Mouse (Mus musculus) gastrocnemius, adult 2 months (tissue): ENCODE measurements around the gene Tbc1d25. TPM values are rescaled to one million over a fixed set of nuclear protein-coding genes. Genes with fewer than 3 reads are reported as not detected.
A peak's percentile ranks its signal among the peaks of the same experiment; 100 is the strongest.

Experiments
- DNase-seq: peaks from one replicate; pipeline ENCODE4 v3.0.0; 2022
- H3K27ac ChIP-seq: fragments of 200-600 bp; 2 replicates; pipeline ENCODE4 v1.8.1; 2022; ENCODE audit warnings: mild to moderate bottlenecking
- H3K4me3 ChIP-seq: fragments of 200-600 bp; 2 replicates; pipeline ENCODE4 v1.8.1; 2022; ENCODE audit warnings: mild to moderate bottlenecking, moderate library complexity
- CTCF ChIP-seq: fragments of 200-600 bp; IDR thresholded peaks from 2 replicates; pipeline ENCODE4 v1.8.1; 2022; ENCODE audit warnings: antibody characterized with exemption, mild to moderate bottlenecking, moderate library complexity
- intact Hi-C: fragments of 180-260 bp; cut with DNase I; formaldehyde crosslinking; loops from one replicate; pipeline ENCODE4 v1.15.1; 2025
- long read RNA-seq, 2 experiments: library from polyadenylated mRNA; stranded (forward); transcript quantifications; one replicate each; pipeline ENCODE4 v2.0.0; 2021
- total RNA-seq, 2 experiments: library from RNA; stranded (reverse); gene quantifications; 2 replicates each; pipeline ENCODE4 v1.2.3; 2021

Gene Tbc1d25
- total RNA-seq = 1 to 10 TPM; 3.1 to 3.2 TPM
- long read RNA-seq, experiment 1, partial matches to known transcripts = 0 of 4 reads
- long read RNA-seq, experiment 1, other reads (novel, unspliced or antisense) = 0 of 4 reads
- long read RNA-seq, experiment 2, partial matches to known transcripts = 1 of 6 reads
- long read RNA-seq, experiment 2, other reads (novel, unspliced or antisense) = 2 of 6 reads

GRCm38 (mm10) chrX:8175504-8176385, at the start of gene Tbc1d25:
Gene Tbc1d25, minus strand, starts transcription at chrX:8176181.
- peak within 1 kb of the TSS; percentile 89 for H3K27ac ChIP-seq
- intact Hi-C loops = no loop called here
- peak within 1 kb of the TSS; percentile 78 for H3K4me3 ChIP-seq
- TF ChIP-seq CTCF = peak; percentile 49
- DNase-seq = peak; percentile 92

GRCm38 (mm10) chrX:8223473-8223872, 47.5 kb upstream of the Tbc1d25 start:
- no peak overlapping the region for H3K4me3 ChIP-seq
- intact Hi-C loops = no loop called here
- no peak for TF ChIP-seq CTCF
- no peak overlapping the region for H3K27ac ChIP-seq
- DNase-seq = no peak

GRCm38 (mm10) chrX:8222678-8223421, 46.9 kb upstream of the Tbc1d25 start:
- Histone ChIP-seq H3K4me3 (no peak overlapping the region), H3K27ac (peak overlapping the region; percentile 31; the same call in 1 of the 2 replicates)
- TF ChIP-seq CTCF = no peak
- no peak for DNase-seq
- intact Hi-C loops = no loop called here

- DNase-seq = no peak
- Histone ChIP-seq H3K27ac (no peak overlapping the region), H3K4me3 (no peak overlapping the region)
- no peak for TF ChIP-seq CTCF
- intact Hi-C loops = no loop called here
These were observed 46.3 kb upstream of the Tbc1d25 start for GRCm38 (mm10) chrX:8222296-8222677.

- intact Hi-C loops = no loop called here
- Histone ChIP-seq H3K27ac (no peak overlapping the region), H3K4me3 (no peak overlapping the region)
- no peak for TF ChIP-seq CTCF
- DNase-seq = no peak
These were observed 43.7 kb upstream of the Tbc1d25 start for GRCm38 (mm10) chrX:8219651-8220050.

GRCm38 (mm10) chrX:8218114-8218513, 42.1 kb upstream of the Tbc1d25 start:
- no peak for TF ChIP-seq CTCF
- intact Hi-C loops = no loop called here
- no peak for DNase-seq

GRCm38 (mm10) chrX:8217383-8217782, 41.4 kb upstream of the Tbc1d25 start:
- intact Hi-C loops = no loop called here
- no peak for DNase-seq
- no peak for TF ChIP-seq CTCF
- no peak overlapping the region for H3K27ac ChIP-seq
- H3K4me3 ChIP-seq = no peak overlapping the region

More at GRCm38 (mm10) chrX:8218114-8218513, 42.1 kb upstream of the Tbc1d25 start:
- H3K4me3 ChIP-seq = no peak overlapping the region
- H3K27ac ChIP-seq = no peak overlapping the region

- Histone ChIP-seq H3K27ac (no peak overlapping the region), H3K4me3 (no peak overlapping the region)
- TF ChIP-seq CTCF = no peak
- DNase-seq = no peak
- intact Hi-C loops = no loop called here
These were observed 35.7 kb upstream of the Tbc1d25 start for GRCm38 (mm10) chrX:8211490-8212207.

GRCm38 (mm10) chrX:8209720-8210119, 33.7 kb upstream of the Tbc1d25 start:
- Histone ChIP-seq H3K27ac (no peak overlapping the region), H3K4me3 (no peak overlapping the region)
- TF ChIP-seq CTCF = no peak
- intact Hi-C loops = no loop called here
- no peak for DNase-seq

GRCm38 (mm10) chrX:8207224-8207623, 31.2 kb upstream of the Tbc1d25 start:
- no peak for DNase-seq
- no peak for TF ChIP-seq CTCF
- no peak overlapping the region for H3K27ac ChIP-seq
- peak overlapping the region; percentile 84 for H3K4me3 ChIP-seq
- intact Hi-C loops = no loop called here

GRCm38 (mm10) chrX:8206694-8207197, 30.8 kb upstream of the Tbc1d25 start:
- intact Hi-C loops = no loop called here
- peak overlapping the region; percentile 80; the same call in 1 of the 2 replicates for H3K27ac ChIP-seq

GRCm38 (mm10) chrX:8206015-8206693, 30.2 kb upstream of the Tbc1d25 start, which contains the start of gene Porcn:
Gene Porcn, minus strand, starts transcription at chrX:8206525.
- intact Hi-C loops = no loop called here
- peak; percentile 91 for DNase-seq
- no peak for TF ChIP-seq CTCF
- Histone ChIP-seq H3K4me3 (peak within 1 kb of the TSS; percentile 84), H3K27ac (peak within 1 kb of the TSS; percentile 80)

More at GRCm38 (mm10) chrX:8206694-8207197, 30.8 kb upstream of the Tbc1d25 start:
- H3K4me3 ChIP-seq = peak overlapping the region; percentile 84
- no peak for DNase-seq
- no peak for TF ChIP-seq CTCF
